Mouse (Mus musculus) kidney, embryonic 15.5 days (tissue): ENCODE data around the gene Midn. TPM values are rescaled to one million over a fixed set of nuclear protein-coding genes. Genes with fewer than 3 reads are reported as not detected.
A peak's percentile ranks its signal among the peaks of the same experiment; 100 is the strongest.

Experiments used
- ATAC-seq: fragments of 200-750 bp; cut with Nextera tagmentation; replicated peaks from 2 replicates; pipeline ENCODE4 v1.8.0; 2017; ENCODE audit warnings: moderate TSS enrichment; ENCODE audit not compliant: low FRiP score
- H3K27ac ChIP-seq: fragments of 300-500 bp; sonication (generic); 2 replicates; pipeline ENCODE4 v1.5.1; 2015; ENCODE audit warnings: mild to moderate bottlenecking, inconsistent platforms
- H3K27me3 ChIP-seq: fragments of 300-500 bp; sonication (generic); 2 replicates; pipeline ENCODE4 v1.6.1; 2015; ENCODE audit warnings: inconsistent platforms
- H3K36me3 ChIP-seq: fragments of 300-500 bp; sonication (generic); 2 replicates; pipeline ENCODE4 v1.6.1; 2015; ENCODE audit warnings: inconsistent platforms
- H3K4me1 ChIP-seq: fragments of 300-500 bp; sonication (generic); 2 replicates; pipeline ENCODE4 v1.6.1; 2015; ENCODE audit warnings: inconsistent platforms
- H3K4me2 ChIP-seq: fragments of 300-500 bp; sonication (generic); 2 replicates; pipeline ENCODE4 v1.6.1; 2015; ENCODE audit warnings: moderate library complexity, mild to moderate bottlenecking, inconsistent platforms
- H3K4me3 ChIP-seq: fragments of 300-500 bp; sonication (generic); replicated peaks from 2 replicates; pipeline ENCODE4 v1.5.1; 2015; ENCODE audit warnings: mild to moderate bottlenecking, inconsistent platforms
- H3K9ac ChIP-seq: fragments of 300-500 bp; sonication (generic); 2 replicates; pipeline ENCODE4 v1.6.1; 2015; ENCODE audit warnings: mild to moderate bottlenecking, inconsistent platforms
- H3K9me3 ChIP-seq: fragments of 300-500 bp; sonication (generic); replicated peaks from 2 replicates; pipeline ENCODE4 v1.6.1; 2016; ENCODE audit warnings: inconsistent platforms
- WGBS: fragments of 180-500 bp; shearing (Covaris S2); methylation state at CpG from one replicate; pipeline ENCODE4 v1.1.7; 2015; ENCODE audit warnings: mixed read lengths; 5-methylcytosine and 5-hydroxymethylcytosine counted together
- polyA plus RNA-seq: library from polyadenylated mRNA; unstranded; fragments of >200 nt; fragmentation: Nextera tagmentation; extraction: Ambion mirVana; gene quantifications from 2 replicates; pipeline ENCODE4 v1.2.1, GENCODE M21; 2015

Gene Midn
- polyA plus RNA-seq, 1 experiment from 2014 or later, result 18.8 TPM

- no peaks in the 10 kb centered on the region for H3K9me3 ChIP-seq
- no peaks in the 10 kb centered on the region for H3K27me3 ChIP-seq
- H3K9ac ChIP-seq, result peak overlapping the region; percentile 92
- H3K4me2 ChIP-seq, result peak overlapping the region; percentile 93
- H3K4me1 ChIP-seq, result peaks cover 46% of the 10 kb centered on the region
- ATAC-seq, result no peak
- H3K36me3 ChIP-seq, result peaks cover 32% of the 10 kb centered on the region
- peak overlapping the region; percentile 74 for H3K4me3 ChIP-seq
- H3K27ac ChIP-seq, result peak overlapping the region; percentile 90
- WGBS, result under 1% methylated on average over 63 of the region's 63 CpGs
Measured at GRCm38 (mm10) chr10:80115944-80116335, 32.1 kb upstream of the Midn start.

- H3K27ac ChIP-seq, result peak overlapping the region; percentile 48; the same call in 1 of the 2 replicates
- peak overlapping the region; percentile 92 for H3K9ac ChIP-seq
- ATAC-seq, result no peak
- H3K27me3 ChIP-seq, result no peaks in the 10 kb centered on the region
- peaks cover 46% of the 10 kb centered on the region for H3K4me1 ChIP-seq
- H3K4me2 ChIP-seq, result peak overlapping the region; percentile 93
- H3K4me3 ChIP-seq, result peak overlapping the region; percentile 74
- peaks cover 38% of the 10 kb centered on the region for H3K36me3 ChIP-seq
- no peaks in the 10 kb centered on the region for H3K9me3 ChIP-seq
- under 1% methylated on average over 27 of the region's 27 CpGs for WGBS
Measured at GRCm38 (mm10) chr10:80116563-80116926, 31.5 kb upstream of the Midn start.

- Histone ChIP-seq H3K9ac (peak overlapping the region; percentile 92), H3K27ac (peak overlapping the region; percentile 48; the same call in 1 of the 2 replicates), H3K36me3 (peaks cover 43% of the 10 kb centered on the region), H3K27me3 (no peaks in the 10 kb centered on the region), H3K9me3 (no peaks in the 10 kb centered on the region), H3K4me1 (peaks cover 46% of the 10 kb centered on the region), H3K4me3 (peak overlapping the region; percentile 74), H3K4me2 (peak overlapping the region; percentile 93)
- no peak for ATAC-seq
- 4% methylated on average over 30 of the region's 30 CpGs for WGBS
Measured at GRCm38 (mm10) chr10:80116927-80117691, 31.0 kb upstream of the Midn start.

- H3K27me3 ChIP-seq, result no peaks in the 10 kb centered on the region
- peaks cover 46% of the 10 kb centered on the region for H3K4me1 ChIP-seq
- H3K9ac ChIP-seq, result peak overlapping the region; percentile 92
- H3K27ac ChIP-seq, result 0 out of 2 replicates have a peak overlapping the region, but pooled peaks have one; percentile 48
- no peak for ATAC-seq
- peak overlapping the region; percentile 93 for H3K4me2 ChIP-seq
- peak overlapping the region; percentile 74 for H3K4me3 ChIP-seq
- 45% methylated on average over 1 of the region's 1 CpGs for WGBS
- H3K9me3 ChIP-seq, result no peaks in the 10 kb centered on the region
- peaks cover 49% of the 10 kb centered on the region for H3K36me3 ChIP-seq
Measured at GRCm38 (mm10) chr10:80117736-80118135, 30.3 kb upstream of the Midn start.

GRCm38 (mm10) chr10:80118552-80118951 lies 29.5 kb upstream of the Midn start:
- Histone ChIP-seq H3K4me2 (peak overlapping the region; percentile 93), H3K27ac (no peak overlapping the region), H3K36me3 (peaks cover 58% of the 10 kb centered on the region), H3K9ac (peak overlapping the region; percentile 29; the same call in 1 of the 2 replicates), H3K27me3 (no peaks in the 10 kb centered on the region), H3K4me3 (peak overlapping the region; percentile 74), H3K4me1 (peaks cover 46% of the 10 kb centered on the region), H3K9me3 (no peaks in the 10 kb centered on the region)
- WGBS, result 85% methylated on average over 6 of the region's 6 CpGs
- ATAC-seq, result no peak

- Histone ChIP-seq H3K27me3 (no peaks in the 10 kb centered on the region), H3K9ac (0 out of 2 replicates have a peak overlapping the region, but pooled peaks have one; percentile 8), H3K4me3 (no peak overlapping the region), H3K4me1 (peaks cover 35% of the 10 kb centered on the region), H3K36me3 (peaks cover 74% of the 10 kb centered on the region), H3K27ac (no peak overlapping the region), H3K4me2 (no peak overlapping the region), H3K9me3 (no peaks in the 10 kb centered on the region)
- ATAC-seq, result no peak
- WGBS, result 77% methylated on average over 2 of the region's 2 CpGs
Measured at GRCm38 (mm10) chr10:80120146-80120545, 27.9 kb upstream of the Midn start.

- H3K4me1 ChIP-seq, result peaks cover 33% of the 10 kb centered on the region
- ATAC-seq, result no peak
- H3K4me3 ChIP-seq, result no peak overlapping the region
- H3K36me3 ChIP-seq, result peaks cover 88% of the 10 kb centered on the region
- no peak overlapping the region for H3K27ac ChIP-seq
- H3K4me2 ChIP-seq, result no peak overlapping the region
- no peaks in the 10 kb centered on the region for H3K9me3 ChIP-seq
- no peaks in the 10 kb centered on the region for H3K27me3 ChIP-seq
- 69% methylated on average over 2 of the region's 2 CpGs for WGBS
- H3K9ac ChIP-seq, result no peak overlapping the region
Measured at GRCm38 (mm10) chr10:80121639-80122038, 26.4 kb upstream of the Midn start.

- H3K27ac ChIP-seq, result no peak overlapping the region
- H3K27me3 ChIP-seq, result no peaks in the 10 kb centered on the region
- peaks cover 9% of the 10 kb centered on the region for H3K4me1 ChIP-seq
- H3K36me3 ChIP-seq, result peaks cover 100% of the 10 kb centered on the region
- H3K9me3 ChIP-seq, result no peaks in the 10 kb centered on the region
- no peak overlapping the region for H3K9ac ChIP-seq
- no peak for ATAC-seq
- no peak overlapping the region for H3K4me2 ChIP-seq
- H3K4me3 ChIP-seq, result no peak overlapping the region
- 88% methylated on average over 9 of the region's 9 CpGs for WGBS
Measured at GRCm38 (mm10) chr10:80123932-80124562, 24.0 kb upstream of the Midn start.

GRCm38 (mm10) chr10:80127920-80128319 lies 20.2 kb upstream of the Midn start:
- H3K36me3 ChIP-seq, result peaks cover 100% of the 10 kb centered on the region
- WGBS, result 92% methylated on average over 8 of the region's 8 CpGs

GRCm38 (mm10) chr10:80129846-80130245 lies 18.2 kb upstream of the Midn start:
- H3K27me3 ChIP-seq, result no peaks in the 10 kb centered on the region
- peak overlapping the region; percentile 49 for H3K27ac ChIP-seq
- H3K36me3 ChIP-seq, result peaks cover 95% of the 10 kb centered on the region
- no peak overlapping the region for H3K9ac ChIP-seq
- H3K4me3 ChIP-seq, result no peak overlapping the region
- ATAC-seq, result no peak
- no peaks in the 10 kb centered on the region for H3K9me3 ChIP-seq
- no peak overlapping the region for H3K4me2 ChIP-seq
- peaks cover 38% of the 10 kb centered on the region for H3K4me1 ChIP-seq
- 89% methylated on average over 9 of the region's 9 CpGs for WGBS

More at GRCm38 (mm10) chr10:80127920-80128319, 20.2 kb upstream of the Midn start:
- H3K9me3 ChIP-seq, result no peaks in the 10 kb centered on the region
- H3K27ac ChIP-seq, result no peak overlapping the region
- H3K27me3 ChIP-seq, result no peaks in the 10 kb centered on the region
- H3K9ac ChIP-seq, result no peak overlapping the region
- ATAC-seq, result no peak
- no peak overlapping the region for H3K4me3 ChIP-seq
- no peak overlapping the region for H3K4me2 ChIP-seq
- peaks cover 34% of the 10 kb centered on the region for H3K4me1 ChIP-seq

GRCm38 (mm10) chr10:80130403-80131031 lies 17.6 kb upstream of the Midn start:
- WGBS, result 77% methylated on average over 18 of the region's 18 CpGs
- no peak; the same call in 1 of the 2 replicates for ATAC-seq
- Histone ChIP-seq H3K9me3 (no peaks in the 10 kb centered on the region), H3K27ac (peak overlapping the region; percentile 49), H3K4me1 (peaks cover 38% of the 10 kb centered on the region), H3K4me3 (no peak overlapping the region), H3K4me2 (no peak overlapping the region), H3K36me3 (peaks cover 95% of the 10 kb centered on the region), H3K27me3 (peaks cover 5% of the 10 kb centered on the region; the same call in 1 of the 2 replicates), H3K9ac (no peak overlapping the region)
